Mouse (Mus musculus) liver, adult 2 months (tissue): ENCODE measurements around the gene Adcy6. TPM values are rescaled to one million over a fixed set of nuclear protein-coding genes. Genes with fewer than 3 reads are reported as not detected.

Experiments
- DNase-seq: peaks from one replicate; pipeline ENCODE4 v3.0.0-alpha.2; 2011; ENCODE audit warnings: low read depth, low spot score; ENCODE audit errors: extremely low read depth
- H3K27ac ChIP-seq: fragments of 200-500 bp; replicated peaks from 2 replicates; pipeline ENCODE4 v1.5.1; 2012; ENCODE audit warnings: low read depth, mild to moderate bottlenecking, control low read depth, inconsistent platforms, low read length; ENCODE audit not compliant: insufficient read depth
- H3K27me3 ChIP-seq: fragments of 200-500 bp; 2 replicates; pipeline ENCODE4 v1.6.1; 2012; ENCODE audit warnings: mild to moderate bottlenecking, moderate library complexity, low read length, inconsistent platforms; ENCODE audit not compliant: control insufficient read depth, insufficient read depth
- H3K36me3 ChIP-seq: fragments of 200-500 bp; 2 replicates; pipeline ENCODE4 v1.6.1; 2012; ENCODE audit warnings: low read length, inconsistent platforms; ENCODE audit not compliant: control insufficient read depth, insufficient read depth
- H3K4me1 ChIP-seq: fragments of 200-500 bp; 2 replicates; pipeline ENCODE4 v1.6.1; 2011; ENCODE audit warnings: low read length; ENCODE audit not compliant: control insufficient read depth, insufficient read depth
- H3K4me3 ChIP-seq: fragments of 200-500 bp; 2 replicates; pipeline ENCODE4 v1.5.1; 2011; ENCODE audit warnings: low read depth, mild to moderate bottlenecking, control low read depth, low read length, moderate library complexity; ENCODE audit not compliant: insufficient read depth
- H3K79me2 ChIP-seq: fragments of 200-500 bp; 2 replicates; pipeline ENCODE4 v1.6.1; 2012; ENCODE audit warnings: inconsistent platforms, mild to moderate bottlenecking, low read length, moderate library complexity; ENCODE audit not compliant: control insufficient read depth, insufficient read depth
- H3K9ac ChIP-seq: fragments of 200-500 bp; 2 replicates; pipeline ENCODE4 v1.6.1; 2012; ENCODE audit warnings: low read depth, mild to moderate bottlenecking, control low read depth, inconsistent platforms, low read length
- CTCF ChIP-seq: fragments of 200-500 bp; IDR thresholded peaks from 2 replicates; pipeline ENCODE4 v1.5.1; 2011; ENCODE audit warnings: low read depth, low read length, control low read depth
- POLR2A ChIP-seq: fragments of 200-500 bp; IDR thresholded peaks from 2 replicates; pipeline ENCODE4 v1.6.1; 2011; ENCODE audit warnings: low read length, control low read depth; ENCODE audit not compliant: insufficient read depth; ENCODE audit errors: extremely low read depth
- WGBS: fragments of 180-500 bp; shearing (Covaris S2); methylation state at CpG from one replicate; pipeline ENCODE4 v1.1.7; 2018; 5-methylcytosine and 5-hydroxymethylcytosine counted together
- polyA plus RNA-seq: library from polyadenylated mRNA; depleted of rRNA; stranded (reverse); fragments of >200 nt; gene quantifications from 2 replicates; pipeline ENCODE4 v1.2.3, GENCODE M21; 2012
- total RNA-seq: library from RNA; depleted of rRNA; stranded (reverse); fragments of >200 nt; gene quantifications from 2 replicates; pipeline ENCODE4 v1.2.3, GENCODE M21; 2014

Adcy6 gene
- total and polyA plus RNA-seq, 2 experiments, result 8.9 to 16.3 TPM

DNA sequence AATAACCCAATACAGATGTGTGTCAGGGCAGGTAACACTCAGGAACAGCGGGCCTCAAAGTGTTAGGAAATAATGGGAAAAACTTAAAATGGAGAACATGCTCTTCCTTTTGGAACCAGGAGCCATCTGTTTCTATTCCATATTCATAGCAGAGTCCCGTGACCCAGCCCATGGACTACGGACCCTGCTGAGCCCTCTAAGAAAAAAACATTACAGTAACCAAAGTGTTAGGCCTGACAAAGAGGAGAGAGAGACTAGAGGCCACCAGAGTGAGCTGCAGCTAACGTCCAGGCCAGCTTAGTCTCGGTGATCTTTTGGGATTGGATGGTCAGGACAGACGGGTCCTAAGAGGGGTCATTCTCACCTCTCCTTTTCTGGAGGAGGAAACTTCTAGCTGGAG lies 5.1 kb upstream of the Adcy6 start:
- no peaks in the 10 kb centered on the region; the same call in 1 of the 2 replicates for H3K27me3 ChIP-seq
- no peak overlapping the region for H3K27ac ChIP-seq
- H3K9ac ChIP-seq, result no peak overlapping the region
- TF ChIP-seq CTCF, result no peak
- TF ChIP-seq POLR2A, result no peak
- DNase-seq, result peak; percentile 28
- no peaks in the 10 kb centered on the region for H3K79me2 ChIP-seq
- H3K4me1 ChIP-seq, result peaks cover 5% of the 10 kb centered on the region; the same call in 1 of the 2 replicates
- H3K4me3 ChIP-seq, result no peak overlapping the region
- H3K36me3 ChIP-seq, result no peaks in the 10 kb centered on the region
- WGBS, result 58% methylated on average over 6 of the region's 6 CpGs

- 29% methylated on average over 9 of the region's 9 CpGs for WGBS
- Histone ChIP-seq H3K9ac (no peak overlapping the region), H3K36me3 (no peaks in the 10 kb centered on the region), H3K27me3 (no peaks in the 10 kb centered on the region; the same call in 1 of the 2 replicates), H3K27ac (no peak overlapping the region), H3K4me1 (peaks cover 5% of the 10 kb centered on the region; the same call in 1 of the 2 replicates), H3K4me3 (no peak overlapping the region), H3K79me2 (no peaks in the 10 kb centered on the region)
- TF ChIP-seq CTCF, result no peak
- TF ChIP-seq POLR2A, result no peak
- DNase-seq, result peak; percentile 70
These were observed 4.7 kb upstream of the Adcy6 start for GRCm38 (mm10) chr15:98614551-98614950.

DNA sequence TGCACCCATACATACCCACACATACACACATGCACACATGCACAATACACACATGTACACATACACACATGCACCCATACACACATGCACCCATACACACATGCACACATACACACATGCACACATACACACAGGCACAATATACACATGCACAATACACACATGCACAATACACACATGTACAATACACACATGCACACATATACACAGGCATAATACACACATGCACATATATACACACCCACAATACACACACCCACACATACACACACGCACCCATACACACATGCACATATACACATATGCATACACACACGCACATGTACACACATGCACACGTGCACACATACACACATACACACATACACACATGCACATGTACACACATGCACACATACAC lies 2.4 kb upstream of the Adcy6 start:
- H3K9ac ChIP-seq, result no peak overlapping the region
- peaks cover 7% of the 10 kb centered on the region; the same call in 1 of the 2 replicates for H3K4me1 ChIP-seq
- 98% methylated on average over 3 of the region's 3 CpGs for WGBS
- no peak for TF ChIP-seq CTCF
- TF ChIP-seq POLR2A, result no peak
- H3K79me2 ChIP-seq, result no peaks in the 10 kb centered on the region; the same call in 1 of the 2 replicates
- no peaks in the 10 kb centered on the region for H3K36me3 ChIP-seq
- no peak for DNase-seq
- H3K27me3 ChIP-seq, result no peaks in the 10 kb centered on the region
- no peak overlapping the region for H3K27ac ChIP-seq
- H3K4me3 ChIP-seq, result no peak overlapping the region

DNA sequence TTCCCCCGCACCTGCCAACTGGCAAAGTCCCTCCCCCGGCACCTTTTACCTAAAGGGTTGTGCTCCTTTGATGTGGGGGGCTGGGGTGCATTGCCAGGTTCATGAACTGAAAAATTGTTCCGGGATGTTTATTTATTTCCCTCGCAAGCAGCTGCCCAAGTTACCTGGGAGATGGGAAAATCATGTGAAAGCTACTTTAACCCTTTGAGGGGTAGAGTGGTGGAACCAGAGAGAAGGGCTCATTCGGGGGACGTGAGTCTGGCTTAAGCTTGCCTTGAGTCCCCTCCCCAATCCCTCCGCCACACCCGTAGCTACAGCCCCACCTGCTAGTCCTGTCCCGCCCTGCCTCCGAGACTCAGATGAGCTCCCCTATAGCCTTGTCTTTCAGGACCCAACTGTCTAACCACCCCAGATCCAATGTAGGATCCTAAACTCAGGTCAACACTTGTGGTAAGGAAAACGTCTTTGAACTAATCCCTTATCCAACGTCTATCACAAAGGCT lies 306 bp upstream of the Adcy6 start:
- no peaks in the 10 kb centered on the region for H3K27me3 ChIP-seq
- peak overlapping the region; percentile 87 for H3K4me3 ChIP-seq
- peak; percentile 80 for DNase-seq
- H3K27ac ChIP-seq, result peak overlapping the region; percentile 44
- peaks cover 5% of the 10 kb centered on the region; the same call in 1 of the 2 replicates for H3K4me1 ChIP-seq
- peak overlapping the region; percentile 76 for H3K9ac ChIP-seq
- 14% methylated on average over 12 of the region's 12 CpGs for WGBS
- H3K79me2 ChIP-seq, result no peaks in the 10 kb centered on the region; the same call in 1 of the 2 replicates
- TF ChIP-seq CTCF (no peak), POLR2A (no peak)
- H3K36me3 ChIP-seq, result no peaks in the 10 kb centered on the region

- Histone ChIP-seq H3K9ac (peak overlapping the region; percentile 76), H3K4me1 (peaks cover 5% of the 10 kb centered on the region; the same call in 1 of the 2 replicates), H3K27me3 (no peaks in the 10 kb centered on the region), H3K27ac (no peak overlapping the region; the same call in 1 of the 2 replicates), H3K4me3 (peak overlapping the region; percentile 87), H3K79me2 (peaks cover 5% of the 10 kb centered on the region; the same call in 1 of the 2 replicates), H3K36me3 (no peaks in the 10 kb centered on the region)
- DNase-seq, result no peak
- TF ChIP-seq CTCF (no peak), POLR2A (no peak)
- 4% methylated on average over 10 of the region's 26 CpGs for WGBS
These were observed 1.1 kb downstream of the Adcy6 start for GRCm38 (mm10) chr15:98608784-98609250.
